Mouse (Mus musculus) embryo, embryonic 9.5 days (tissue): ENCODE measurements around the gene Tdrd7.

ENCODE experiments used
- DNase-seq: peaks from one replicate; pipeline ENCODE4 v3.0.0-alpha.2; 2017; ENCODE audit errors: extremely low spot score

Gene Tdrd7

GRCm38 (mm10) chr4:45972448-45972854, 7.3 kb downstream of the Tdrd7 start:
- no peak for DNase-seq

DNA sequence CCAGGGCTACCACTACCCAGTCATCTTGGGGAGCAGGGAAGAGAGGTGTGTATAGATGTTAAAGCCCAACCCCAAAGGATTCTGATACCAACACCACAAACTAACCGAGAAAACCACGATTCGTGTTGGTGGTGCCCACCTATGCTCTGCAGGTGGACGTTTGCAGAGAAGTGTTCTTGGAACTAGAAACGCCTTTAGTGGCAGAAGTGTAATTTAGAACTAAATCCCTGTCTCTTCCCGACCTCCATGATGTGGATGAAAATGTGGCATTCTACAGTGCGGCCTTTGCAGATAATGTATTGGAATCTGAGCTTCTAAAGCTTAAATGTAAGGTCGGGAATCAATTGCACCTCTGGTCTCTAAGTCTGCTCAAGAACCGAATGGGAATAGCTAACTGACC, 7.8 kb downstream of the Tdrd7 start:
- no peak for DNase-seq

GRCm38 (mm10) chr4:45976931-45977667, 12.0 kb downstream of the Tdrd7 start:
- DNase-seq, result no peak

GRCm38 (mm10) chr4:45979916-45980315, 14.8 kb downstream of the Tdrd7 start:
- DNase-seq, result no peak

GRCm38 (mm10) chr4:45981054-45981453, 15.9 kb downstream of the Tdrd7 start:
- no peak for DNase-seq

- no peak for DNase-seq
Measured at GRCm38 (mm10) chr4:45990427-45991135, 25.4 kb downstream of the Tdrd7 start.

DNA sequence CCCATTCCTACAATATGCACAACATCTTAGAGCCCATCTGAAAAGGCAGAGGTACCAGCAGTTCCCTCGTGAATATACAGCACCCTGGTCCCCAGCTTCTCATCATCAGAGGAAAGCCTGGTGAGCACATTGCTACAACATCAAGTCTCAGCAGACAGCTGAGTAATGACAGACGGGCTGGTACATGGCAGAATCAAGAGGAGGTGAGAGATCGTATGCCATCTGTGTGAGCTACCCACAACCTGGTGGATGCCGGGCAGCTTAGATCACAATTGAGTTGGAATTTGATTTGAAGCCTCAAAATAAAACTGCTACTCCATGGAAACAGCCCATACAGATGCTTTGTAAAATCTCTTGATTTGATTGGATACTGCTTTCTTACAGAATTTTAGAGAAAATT, 33.4 kb downstream of the Tdrd7 start:
- DNase-seq, result no peak

GRCm38 (mm10) chr4:46008142-46008793, 43.1 kb downstream of the Tdrd7 start:
- DNase-seq, result no peak

- no peak for DNase-seq
Measured at GRCm38 (mm10) chr4:46011698-46012097, 46.6 kb downstream of the Tdrd7 start.

GRCm38 (mm10) chr4:46015605-46016004, 50.5 kb downstream of the Tdrd7 start:
- DNase-seq, result no peak

GRCm38 (mm10) chr4:46023021-46023481, 57.9 kb downstream of the Tdrd7 start:
- DNase-seq, result no peak

DNA sequence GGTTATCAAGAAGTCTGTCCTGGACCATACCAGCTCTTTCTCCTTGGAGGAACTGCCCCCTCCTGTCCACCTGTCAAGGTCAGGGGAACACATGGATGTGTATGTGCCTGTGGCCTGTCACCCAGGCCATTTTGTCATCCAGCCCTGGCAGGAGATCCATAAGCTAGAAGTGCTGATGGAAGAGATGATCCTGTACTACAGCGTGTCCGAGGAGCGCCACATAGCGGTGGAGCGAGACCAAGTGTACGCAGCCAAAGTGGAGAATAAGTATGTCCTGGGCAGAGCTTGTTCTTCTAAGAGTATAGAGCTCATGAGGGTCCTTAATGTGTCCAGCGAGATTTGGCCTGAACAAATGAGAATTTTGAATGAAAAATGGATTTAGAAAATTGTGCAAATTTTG, 60.8 kb downstream of the Tdrd7 start:
- peak; percentile 49 for DNase-seq

DNA sequence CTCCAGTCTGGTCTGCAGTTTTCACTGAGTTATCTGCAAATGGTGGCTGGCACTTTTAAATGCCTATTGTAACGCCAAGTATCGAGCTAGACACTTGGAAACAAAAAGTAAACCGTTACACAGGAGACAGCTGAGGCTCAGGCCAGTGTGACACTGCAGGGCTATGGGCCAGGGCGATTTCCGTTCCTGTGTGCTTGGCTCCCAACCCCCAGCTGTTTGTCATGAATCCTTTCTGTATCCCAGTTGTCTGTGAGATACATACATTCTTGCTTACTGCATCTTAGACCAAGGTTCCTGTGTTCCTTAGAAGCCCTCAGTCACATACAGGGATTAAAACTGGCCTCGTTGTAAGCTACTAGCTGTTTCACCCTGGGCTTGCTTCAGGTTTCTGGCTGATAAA, 63.1 kb downstream of the Tdrd7 start:
- no peak for DNase-seq

DNA sequence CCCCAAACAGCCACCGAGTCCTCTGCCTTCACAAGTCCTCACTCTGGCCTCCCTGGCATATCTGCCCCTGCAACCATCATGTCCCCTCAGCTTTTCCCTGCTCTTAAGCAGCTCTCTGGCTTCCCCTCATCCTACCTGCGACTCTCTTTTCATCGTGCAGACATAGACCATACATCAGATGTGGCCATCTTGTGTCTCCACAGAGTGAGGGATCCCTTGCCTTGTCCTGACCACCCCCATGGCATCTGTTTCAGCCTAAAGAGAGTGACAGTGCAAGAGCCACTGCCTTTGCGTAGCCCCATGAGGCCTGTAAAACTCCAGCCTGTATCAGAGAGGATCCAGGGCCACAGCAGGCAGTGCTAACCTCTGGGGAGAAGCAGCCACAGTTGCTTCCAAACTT, 63.6 kb downstream of the Tdrd7 start:
- no peak for DNase-seq

DNA sequence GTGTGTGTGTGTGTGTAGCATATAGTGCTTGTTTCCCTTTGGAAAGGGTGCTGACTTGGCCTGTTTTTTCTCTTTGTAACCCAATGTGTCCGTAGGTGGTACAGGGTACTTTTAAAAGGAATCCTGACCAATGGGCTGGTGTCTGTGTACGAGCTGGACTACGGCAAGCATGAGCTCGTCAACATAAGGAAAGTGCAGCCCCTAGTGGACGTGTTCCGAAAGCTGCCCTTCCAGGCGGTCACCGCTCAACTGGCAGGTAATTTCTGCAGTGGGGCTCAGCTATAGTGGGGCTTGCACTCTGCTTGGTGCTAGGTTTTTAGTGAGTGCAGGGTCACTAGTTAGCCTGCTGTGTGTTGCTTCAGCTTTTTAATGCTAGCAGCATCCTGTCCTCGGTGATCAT, 64.4 kb downstream of the Tdrd7 start:
- DNase-seq, result peak; percentile 32

GRCm38 (mm10) chr4:46032448-46032847, 67.3 kb downstream of the Tdrd7 start:
- DNase-seq, result no peak

DNA sequence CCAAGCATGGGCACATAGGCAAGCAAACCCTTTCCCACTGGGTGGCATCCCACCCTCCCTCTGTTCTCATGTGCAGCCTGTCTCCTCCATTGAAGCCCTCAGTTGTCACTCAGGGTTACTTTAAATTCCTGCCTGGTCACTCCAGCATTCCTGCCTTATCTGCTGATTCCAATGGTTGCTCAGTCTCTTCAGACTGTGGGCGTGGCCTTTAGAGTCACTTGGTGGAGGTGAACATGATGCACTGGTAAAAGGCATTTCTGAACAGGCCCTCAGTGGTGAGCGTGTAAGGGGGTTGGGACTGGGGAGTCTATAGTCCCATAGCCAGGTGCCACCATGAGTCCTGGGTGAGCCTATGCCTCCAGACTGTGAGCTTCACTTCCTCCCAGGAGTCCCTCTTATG, 68.1 kb downstream of the Tdrd7 start:
- DNase-seq, result no peak

DNA sequence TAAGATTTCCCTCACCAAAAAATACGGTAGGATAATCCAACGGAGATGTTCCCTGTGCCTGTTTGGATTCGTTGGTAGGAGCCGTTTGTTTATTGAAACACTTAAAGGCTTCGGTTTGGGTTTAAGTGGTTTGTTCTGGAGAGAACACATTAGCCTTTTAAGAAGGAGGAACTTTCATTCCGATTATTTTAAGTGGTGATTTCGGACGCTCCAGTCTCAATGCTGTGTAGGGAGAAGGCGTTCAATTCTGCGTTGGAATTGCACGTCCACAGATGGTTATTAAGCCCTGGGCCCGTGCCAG, 73.4 kb downstream of the Tdrd7 start:
- no peak for DNase-seq

- peak; percentile 55 for DNase-seq
Measured at GRCm38 (mm10) chr4:46038892-46039751, 74.0 kb downstream of the Tdrd7 start, which contains the start of gene Tmod1. Tmod1 (plus strand) TSS chr4:46038935.

GRCm38 (mm10) chr4:46039899-46040298, 74.8 kb downstream of the Tdrd7 start:
- no peak for DNase-seq

DNA sequence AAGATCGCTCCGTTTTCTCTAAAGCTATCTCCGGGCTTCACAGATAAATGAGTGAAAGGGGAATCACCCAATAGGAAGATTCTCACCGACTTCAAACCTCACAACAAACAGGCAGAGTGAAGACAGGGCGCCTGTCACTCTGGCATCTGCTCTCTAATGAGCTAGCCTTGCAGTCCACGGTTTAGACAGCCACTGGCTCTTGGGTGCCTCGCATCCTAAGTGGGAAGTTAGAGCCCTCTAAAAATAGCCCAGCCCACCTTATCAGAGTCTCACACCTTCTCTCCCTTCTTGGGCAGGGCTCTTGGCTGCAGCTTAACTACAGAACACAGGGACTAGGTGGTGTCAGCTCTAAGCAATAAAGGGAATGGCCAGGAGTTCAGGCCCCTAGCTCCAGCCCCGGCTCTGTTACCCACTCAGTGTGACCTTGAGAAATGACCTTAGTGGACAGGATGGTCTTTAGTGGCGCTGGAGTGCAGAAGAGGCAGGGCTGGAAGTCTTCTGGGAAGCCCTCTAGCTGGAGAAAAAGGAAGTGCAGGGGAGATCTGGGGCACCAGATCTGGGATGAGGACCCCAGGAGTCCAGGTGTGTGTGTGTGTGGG, 75.6 kb downstream of the Tdrd7 start:
- DNase-seq, result peak; percentile 47
